Mouse (Mus musculus): ENCODE data around the gene Gm49361.
"Not testable (repeated sequence)": the region's sequence is repeated elsewhere in the genome, so short reads cannot be mapped to it uniquely, and the experiment has no call there.

The Gm49361 gene

DNA sequence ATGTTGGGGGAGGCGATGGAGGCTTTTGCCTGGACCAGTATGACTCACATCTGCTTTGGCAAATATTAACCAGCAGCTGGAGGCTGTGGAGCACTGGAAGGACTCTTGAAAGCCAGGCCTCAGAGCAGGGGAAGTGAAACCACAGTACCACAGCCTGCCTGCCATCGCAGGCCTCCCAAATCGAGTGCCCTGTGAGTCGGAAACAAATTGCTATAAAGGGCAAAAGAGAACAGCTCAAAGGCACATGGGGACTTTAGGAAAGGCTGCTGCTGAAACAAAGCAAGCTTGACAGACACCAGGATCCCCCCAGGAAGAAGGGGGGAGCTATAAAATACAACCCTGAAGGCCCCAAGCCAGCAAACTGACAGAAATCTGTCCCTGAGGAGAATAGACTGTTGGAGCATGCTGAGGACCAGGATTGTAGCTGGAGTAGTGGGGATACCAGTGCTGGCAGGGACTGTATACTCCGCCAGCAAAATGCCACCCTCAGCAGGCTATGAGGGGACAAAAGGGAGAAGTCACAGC lies 15.9 kb downstream of the Gm49361 start:
- DNase-seq, result no peak

DNA sequence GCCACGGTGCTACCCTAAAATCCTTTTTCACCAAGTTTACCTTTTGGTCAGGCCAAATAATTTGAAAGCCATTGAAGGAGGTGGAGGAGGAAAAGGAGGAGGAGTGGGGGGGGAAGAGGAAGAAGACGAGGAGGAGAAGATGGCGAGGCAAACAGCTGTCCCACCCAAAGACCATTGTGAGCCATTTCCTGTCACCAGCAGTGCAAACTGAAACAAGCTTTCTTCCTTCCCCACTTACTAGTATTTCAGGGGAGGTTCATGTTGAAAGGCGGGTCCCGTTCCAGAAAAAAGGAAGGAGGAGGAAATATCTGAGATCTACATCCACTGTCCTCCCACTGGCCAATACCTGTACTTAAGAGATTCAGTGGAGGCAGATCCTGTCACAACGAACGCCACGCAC lies 16.5 kb downstream of the Gm49361 start:
- DNase-seq, result no peak

DNA sequence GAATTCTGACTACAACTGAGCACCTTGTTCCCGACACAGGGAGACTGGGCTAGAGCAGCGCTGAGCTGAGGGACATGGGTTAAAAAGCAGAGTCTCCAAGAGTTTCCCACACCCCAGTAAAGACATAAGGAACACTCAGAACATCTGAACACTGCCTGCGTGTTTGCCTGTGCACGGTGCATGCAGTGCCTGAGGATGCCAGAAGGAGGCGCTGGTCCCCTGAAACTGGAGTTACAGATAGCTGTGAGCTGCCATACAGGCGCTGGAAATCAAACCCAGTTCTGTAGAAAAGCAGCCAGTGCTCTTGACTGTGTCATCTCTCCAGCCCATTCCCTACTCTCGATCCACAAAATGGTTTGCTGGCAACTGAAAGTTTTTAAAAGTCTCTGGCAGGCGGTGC lies 19.7 kb downstream of the Gm49361 start:
- DNase-seq, result no peak

DNA sequence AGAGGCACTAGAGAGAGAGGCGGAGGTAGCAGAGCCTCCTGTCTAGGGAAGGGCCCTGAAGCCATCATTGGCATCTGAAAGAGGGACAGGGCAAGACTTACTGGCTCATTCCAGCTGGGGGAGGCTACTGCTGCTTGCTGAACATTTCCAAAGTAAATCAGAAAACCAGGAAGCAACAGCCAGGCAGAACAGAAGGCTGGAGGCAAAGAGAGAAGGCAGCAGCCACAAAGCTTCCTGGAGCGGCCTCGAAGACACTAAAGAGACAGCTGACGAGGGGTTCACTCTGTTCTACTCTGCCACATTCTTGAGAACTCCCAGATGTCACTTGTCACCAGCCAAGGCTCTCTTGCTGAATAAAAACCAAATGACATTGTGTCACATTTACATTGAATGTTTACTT lies 21.4 kb downstream of the Gm49361 start:
- no peak for DNase-seq

DNA sequence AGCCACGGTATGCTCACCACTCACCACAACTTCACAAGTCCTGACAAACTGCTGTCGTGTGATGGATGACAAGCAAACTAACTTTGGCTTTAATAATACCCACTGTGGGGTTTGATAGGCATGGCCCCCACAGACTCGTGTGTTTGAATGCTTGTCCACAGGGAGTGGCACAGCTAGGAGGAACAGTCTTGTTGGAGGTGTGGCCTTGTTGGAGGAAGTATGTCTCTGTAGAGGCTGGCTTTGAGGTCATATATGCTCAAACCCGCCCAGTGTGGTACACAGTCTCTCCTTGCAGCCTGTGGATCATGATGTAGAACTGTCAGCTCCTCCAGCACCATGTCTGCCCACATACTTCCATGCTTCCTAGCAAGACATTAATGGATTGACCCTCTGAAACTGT lies 27.7 kb downstream of the Gm49361 start:
- DNase-seq, result no peak

DNA sequence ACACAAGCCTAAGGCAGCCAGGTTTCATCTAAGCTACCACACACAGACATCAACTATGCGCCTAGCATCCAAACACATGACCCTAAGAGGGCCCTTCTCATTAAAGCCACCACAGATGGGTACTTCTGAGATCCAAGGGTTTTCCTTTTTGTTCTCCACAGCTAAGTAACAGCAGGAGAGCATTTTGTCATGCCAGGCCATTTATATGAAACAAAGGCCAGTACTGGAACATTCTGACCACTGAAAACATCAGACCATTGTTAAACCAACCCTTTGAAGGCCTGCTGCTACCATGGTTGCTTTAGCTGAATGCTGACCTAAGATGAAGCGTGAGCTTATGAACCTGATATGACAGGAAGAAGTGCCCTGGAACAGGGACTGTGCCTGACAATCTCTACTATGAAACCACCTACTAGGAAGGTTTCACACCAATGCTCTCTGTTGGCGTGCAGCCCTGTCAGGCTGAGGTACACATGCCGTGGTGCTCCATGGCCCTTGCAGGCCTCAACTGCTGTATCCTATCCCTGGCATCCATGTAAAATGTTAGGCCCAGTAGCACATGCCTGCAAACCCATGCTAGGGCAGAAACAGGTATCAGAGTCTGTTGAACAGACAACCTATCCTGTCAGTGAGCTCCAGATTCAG lies 29.2 kb downstream of the Gm49361 start:
- peak; percentile 41 to 45 for DNase-seq

DNA sequence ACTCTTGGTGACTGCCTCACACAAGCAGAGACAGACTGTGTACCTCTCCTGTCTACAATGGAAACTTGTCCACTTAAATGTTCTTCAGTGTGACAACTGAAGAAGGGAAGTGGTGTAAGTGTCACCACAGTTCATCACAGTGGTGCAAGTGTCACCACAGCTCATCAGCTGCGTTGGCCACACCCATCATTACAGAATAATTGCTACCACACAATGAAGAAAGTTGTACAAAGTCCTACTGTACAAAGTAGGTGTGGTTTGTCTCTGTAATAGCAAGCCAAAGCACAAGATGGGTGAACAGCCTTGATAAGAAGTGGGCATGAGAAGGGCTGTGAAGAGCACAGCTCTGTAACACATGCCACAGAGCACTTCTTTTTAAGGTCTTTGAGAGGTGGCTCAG lies 33.0 kb downstream of the Gm49361 start:
- DNase-seq, result no peak

DNA sequence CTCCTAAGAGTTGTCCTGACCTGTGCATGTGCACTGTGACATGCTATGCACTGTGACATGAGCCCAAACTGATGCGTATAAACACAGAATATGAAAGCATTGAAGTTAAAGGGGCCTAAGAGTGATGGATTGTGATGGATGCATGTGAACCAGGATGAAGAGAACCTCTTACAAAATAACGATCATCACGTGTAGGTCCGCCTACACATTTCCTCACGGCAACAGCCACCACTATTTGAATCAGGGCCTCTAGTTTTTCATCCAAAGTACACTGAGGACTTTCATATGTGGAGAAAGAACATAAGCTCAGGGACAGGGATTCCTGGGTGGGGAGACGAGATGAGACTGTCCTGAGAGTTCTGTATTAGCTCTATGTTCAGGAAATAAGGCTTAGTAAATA lies 34.8 kb downstream of the Gm49361 start:
- DNase-seq, result no peak

DNA sequence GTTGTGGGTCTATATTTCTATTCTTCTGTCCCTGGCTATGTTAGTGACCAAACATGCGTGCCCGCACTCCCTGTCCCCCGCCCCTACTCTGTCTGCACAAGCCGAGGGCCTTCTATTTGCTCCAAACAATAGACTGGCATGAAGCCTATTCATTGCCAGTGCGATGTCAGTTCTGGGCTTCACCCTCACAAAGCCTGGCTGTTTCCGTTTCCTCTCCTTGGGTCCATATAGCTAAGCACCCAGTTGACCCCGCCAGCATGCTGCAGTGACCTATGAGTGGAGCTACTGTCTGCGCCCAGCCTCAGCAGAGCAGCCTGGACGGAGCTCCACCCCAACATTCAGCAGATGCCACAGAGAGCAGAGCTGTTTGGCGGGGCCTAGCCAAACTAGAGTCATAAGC lies 36.7 kb downstream of the Gm49361 start:
- DNase-seq, result no peak

DNA sequence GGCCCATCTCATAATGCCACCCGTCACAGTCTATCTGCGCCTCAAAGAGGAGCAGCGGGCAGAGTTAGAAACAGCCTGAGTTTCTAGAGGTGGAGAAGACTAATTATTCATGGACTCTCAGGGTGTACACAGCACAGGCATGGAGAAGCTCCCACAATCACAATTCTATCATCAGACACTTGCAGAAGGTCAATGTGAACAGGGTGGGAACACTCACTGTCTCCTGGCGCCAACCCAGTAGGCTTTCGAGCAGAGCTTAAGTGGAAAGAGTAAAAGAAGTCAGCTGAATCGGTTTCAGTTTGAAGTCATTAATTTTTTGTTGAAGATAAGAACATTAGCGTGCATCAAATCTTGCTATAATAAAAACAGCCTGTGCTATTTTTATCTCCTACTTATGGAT lies 37.3 kb downstream of the Gm49361 start:
- no peak for DNase-seq

DNA sequence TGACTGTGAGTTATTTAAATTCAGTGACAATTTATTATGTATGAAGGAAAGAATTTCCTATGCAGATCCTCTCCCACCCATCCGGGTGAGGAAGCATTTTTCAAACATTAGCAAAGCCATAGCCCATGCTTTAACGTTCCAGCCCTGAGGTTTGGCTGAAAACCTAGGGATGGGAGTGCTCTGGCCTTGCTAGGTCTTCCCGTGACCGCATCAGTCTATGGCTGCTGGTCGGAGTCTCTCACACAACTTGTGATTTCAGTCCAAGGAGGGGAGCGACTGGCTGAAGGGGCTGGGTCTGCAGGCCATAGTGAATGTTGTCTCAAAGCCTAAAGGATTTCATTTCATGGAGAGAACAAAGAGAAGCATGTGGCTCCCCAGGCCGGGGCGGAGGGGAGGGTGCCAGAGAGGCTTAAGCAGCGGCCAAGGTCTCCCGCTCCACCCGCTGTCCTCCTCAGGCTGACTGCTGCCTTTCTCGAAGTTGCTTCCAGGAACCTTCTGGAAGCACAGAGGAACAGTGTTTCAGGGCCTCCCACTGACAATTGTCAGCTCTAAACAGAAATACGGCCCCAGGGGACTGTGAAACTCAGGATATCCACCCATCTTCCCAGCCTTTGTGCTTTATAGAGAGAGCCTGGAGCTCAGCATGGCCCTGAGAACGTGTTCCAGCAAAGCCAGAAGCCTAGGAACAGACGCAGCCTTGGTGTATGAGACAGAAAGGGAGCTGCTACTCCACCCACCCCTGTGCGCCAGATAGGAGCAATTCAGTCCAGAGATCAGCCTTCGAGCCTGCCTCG lies 38.6 kb downstream of the Gm49361 start:
- DNase-seq, result peak in 1 of 2 experiments; percentile 35

DNA sequence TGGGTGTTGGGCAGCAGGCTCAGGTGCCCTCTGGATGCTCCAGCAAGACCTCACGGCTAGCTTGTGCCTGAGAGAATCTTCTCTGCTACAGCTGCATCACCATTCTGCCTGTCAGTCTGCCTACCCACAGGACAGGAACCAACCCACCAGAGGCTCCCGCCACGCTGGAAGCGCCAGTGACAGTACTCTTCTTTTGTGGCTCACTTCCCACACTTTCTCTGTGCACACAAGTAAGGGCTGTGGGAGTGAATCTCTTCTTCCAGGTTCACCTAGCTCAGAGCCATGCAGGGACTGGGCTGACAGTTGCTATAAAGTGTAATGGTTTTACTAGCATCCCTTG lies 39.2 kb downstream of the Gm49361 start:
- DNase-seq, result no peak

DNA sequence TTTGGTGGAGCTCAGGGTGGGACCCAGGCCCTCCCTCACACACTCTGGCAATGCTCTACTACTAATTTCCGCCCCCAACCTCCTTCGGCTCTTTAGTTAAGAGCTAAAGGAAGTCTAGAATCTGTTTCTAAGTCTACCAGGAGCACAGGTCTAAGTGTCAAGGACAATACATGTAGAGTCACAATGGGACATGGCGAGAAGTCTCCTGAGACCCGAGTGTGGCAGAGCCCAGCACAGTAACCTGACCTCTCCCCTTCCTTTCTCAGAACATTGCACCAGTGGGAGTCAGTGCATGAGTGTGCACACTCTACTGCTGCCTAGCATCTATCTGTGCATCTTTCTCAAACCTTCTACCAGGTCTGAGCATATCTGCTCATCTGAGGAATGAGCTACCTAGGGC lies 40.1 kb downstream of the Gm49361 start:
- no peak for DNase-seq

DNA sequence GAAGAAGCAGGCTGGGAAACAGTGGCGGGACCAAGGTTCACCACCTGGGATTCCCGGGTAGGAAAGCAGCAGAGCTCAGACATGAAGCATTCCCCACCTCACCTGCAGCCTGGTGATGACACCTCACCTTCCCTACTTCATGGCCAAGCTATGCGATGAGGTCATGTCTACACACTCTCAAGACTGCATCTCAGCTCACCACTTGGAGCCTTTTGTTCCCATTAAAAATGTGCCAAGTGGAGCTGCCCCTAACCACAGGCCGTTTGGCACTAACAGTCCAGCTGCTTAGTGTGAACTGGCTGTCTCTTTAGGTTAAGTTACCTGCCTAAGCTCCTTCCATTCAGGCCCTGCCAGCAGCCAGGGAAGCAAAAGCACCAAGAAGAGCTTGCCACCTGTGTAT lies 40.8 kb downstream of the Gm49361 start:
- no peak for DNase-seq

DNA sequence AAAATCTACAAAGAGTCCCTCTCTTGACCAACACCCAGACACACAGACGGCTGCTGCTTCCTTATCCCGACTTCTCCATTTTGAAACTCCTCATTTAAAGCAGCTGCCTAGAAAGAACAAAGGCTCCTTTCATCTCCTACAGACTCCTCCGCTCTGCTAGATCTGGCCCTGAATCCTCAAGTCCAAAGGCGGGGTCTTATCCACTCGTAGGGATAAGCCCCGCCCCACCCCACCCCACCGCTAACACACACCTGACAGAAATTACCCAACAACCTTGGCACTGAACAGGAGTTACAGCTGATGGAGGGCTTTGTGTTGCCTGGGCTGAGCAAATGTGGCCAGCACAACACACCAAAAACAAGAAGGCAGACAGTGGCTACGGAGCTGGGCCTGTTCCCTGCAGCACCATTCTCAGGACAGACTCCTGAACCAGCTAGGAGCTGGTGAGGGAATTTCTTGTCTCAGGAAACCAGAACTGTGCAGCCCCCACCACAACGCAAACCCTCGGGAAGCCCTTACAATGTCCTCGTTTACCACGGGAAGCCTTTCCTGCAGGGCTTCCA lies 43.9 kb downstream of the Gm49361 start:
- no peak for DNase-seq

DNA sequence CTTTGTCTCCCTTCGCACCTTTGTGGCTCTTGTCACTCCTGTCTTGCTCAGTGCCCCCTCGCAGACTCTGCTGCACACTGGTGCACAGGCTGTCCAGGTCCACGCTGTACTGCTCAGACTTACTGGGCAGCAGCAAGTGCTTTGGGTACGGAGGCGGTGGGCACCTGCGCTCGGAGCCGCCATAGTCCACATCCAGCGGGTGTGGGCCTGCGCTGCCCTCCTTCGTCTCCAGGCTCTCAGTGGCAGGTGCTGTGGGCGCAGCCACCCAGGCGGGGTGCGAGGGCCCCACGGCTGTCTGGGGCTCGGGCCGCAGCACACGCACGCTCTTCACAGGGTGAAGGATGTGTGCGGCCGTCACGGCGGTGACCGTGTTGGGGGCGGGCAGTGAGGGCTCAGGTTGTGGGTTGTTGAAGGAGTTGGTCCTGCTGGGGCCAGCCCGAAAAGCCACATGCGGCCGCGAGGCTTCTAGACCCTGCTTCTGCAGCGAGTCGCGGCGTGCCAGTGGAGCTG lies 46.4 kb downstream of the Gm49361 start:
- DNase-seq, result no peak

DNA sequence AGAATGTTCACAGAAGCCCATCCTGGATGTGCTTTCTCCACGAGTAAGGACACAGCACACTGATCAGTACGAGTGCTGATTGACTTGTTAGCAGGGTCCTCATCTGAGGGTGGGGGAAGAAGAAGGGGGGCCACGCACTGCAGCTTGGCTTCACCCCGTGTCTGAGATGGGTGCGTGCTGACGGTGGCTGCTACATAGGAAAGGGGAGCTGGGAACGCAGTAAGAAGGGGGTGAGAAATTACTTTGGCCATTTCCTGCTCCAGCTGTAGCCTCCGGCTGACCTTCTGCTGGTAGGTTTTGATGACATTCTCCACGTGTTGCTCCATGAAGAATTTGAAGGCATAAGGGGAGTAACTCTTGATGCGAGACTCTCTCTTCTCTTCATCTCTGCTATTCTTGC lies 46.9 kb downstream of the Gm49361 start:
- no peak for DNase-seq

DNA sequence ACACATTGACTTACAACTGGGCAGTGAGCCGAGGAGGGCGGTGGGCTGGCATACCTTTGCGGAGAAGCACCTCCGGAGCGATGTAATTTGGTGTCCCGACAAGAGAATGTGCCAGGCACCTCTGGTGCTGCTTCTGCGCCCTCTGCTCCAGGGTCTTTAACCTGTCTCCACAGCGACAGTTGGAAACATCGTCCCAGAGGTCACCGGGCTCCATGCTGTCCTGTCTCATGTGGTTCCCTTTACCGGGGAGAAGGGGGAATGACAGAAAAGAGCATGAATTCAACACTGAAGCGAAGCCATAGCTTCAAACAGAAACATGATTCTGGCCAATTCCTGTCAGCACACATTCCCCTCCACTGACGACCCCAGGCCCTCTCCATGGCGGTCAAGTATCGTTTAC lies 49.8 kb downstream of the Gm49361 start:
- DNase-seq, result no peak

DNA sequence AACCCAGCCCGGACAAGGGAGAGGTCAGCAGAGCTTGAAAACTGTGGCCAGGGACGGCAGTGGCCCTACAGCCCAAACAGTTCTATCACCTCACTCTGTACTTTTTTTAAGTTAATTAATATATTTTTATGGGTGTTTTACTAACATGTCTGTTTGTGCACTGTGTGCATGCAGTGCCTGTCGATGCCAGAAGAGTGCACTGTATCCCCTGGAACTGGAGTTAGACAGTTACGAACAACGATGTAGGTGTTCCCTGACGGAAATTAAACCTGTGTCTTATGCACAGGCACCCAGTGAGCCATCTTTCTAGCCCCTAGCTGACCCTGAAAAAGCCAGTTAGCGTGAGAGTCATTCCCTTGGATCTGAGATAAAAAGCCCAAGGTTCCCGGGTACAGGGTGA lies 50.4 kb downstream of the Gm49361 start:
- DNase-seq, result no peak

DNA sequence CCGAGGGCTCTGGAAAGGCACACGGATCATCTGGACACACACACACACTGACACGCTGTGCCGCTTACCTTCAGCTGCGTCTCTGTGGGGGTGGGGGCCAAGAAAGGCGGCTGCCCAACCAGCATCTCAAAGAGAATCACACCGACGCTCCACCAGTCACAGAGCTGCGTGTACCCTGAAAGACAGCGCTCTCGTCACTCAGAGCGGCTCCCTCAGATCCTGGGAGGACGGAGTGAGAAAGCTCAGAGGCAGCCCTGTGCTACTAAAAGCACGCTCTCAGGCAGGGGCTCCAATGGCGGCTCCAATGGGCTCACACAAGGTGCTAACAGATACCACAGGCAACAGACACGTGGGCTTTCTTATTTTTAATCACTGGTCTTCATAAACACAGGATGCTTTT lies 51.7 kb downstream of the Gm49361 start:
- DNase-seq, result no peak

DNA sequence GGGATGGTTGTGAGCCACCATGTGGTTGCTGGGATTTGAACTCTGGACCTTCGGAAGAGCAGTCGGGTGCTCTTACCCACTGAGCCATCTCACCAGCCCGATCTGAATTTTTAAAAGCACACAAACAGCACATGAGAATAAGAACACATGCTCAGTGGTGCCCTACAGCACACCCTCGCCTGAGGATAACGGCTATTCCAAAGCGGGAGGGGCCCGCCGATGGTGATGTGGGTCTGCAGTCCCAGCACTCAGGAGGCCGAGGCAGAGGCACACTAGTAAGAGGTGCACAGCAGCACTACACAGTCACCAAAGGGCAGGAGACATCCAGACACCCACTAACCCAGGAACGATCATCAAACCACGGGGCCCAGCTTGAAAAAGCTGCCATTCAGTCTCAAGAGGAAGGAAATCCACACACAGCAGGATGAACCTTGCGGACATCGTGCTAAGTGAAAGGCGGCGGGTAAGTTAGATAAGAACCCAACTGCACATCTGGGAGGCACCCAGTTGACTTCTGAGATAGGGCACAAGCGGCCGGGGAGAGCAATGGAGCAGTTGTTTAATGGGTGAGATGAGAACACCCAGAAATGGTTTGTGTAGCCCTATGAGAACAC lies 53.3 kb downstream of the Gm49361 start:
- no peak for DNase-seq

DNA sequence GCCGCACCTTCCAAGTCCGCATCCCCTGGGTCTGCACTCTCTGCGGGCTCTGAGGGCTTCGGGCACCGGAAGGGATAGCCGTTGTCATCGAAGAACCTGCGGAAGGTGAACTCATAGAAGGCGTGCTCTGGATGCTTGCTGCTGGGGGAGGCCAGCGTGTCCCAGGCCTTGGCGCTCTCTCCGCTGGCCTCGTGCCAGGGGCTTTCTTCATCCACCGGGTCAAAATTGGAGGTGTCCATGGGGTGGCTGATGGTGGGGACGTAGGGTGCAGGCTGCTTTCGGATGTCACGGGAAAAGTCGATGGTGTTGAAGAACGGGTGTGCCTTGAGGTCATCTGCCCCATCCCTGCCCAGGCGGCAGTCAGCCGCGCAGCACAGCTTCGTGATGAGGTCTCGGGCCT lies 54.6 kb downstream of the Gm49361 start:
- DNase-seq, result no peak

DNA sequence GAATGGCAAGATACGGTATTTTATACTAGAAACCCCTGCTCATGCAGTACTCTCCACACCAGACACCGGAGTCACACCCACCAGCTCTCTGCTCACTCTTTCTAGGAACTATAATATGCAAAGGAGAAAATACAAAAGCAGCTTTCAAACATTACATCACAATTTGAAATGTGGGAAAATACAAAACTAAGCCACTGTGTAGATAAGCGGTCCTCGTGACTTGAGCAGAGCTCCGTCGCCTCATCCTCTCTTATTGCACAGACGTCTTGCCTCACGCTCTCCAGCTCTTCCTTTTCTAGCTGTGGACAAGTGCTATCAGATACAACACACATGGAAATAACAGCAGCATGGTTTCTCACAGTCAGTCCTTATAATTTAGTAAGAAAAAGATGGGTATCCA lies 55.2 kb downstream of the Gm49361 start:
- DNase-seq, result no peak

DNA sequence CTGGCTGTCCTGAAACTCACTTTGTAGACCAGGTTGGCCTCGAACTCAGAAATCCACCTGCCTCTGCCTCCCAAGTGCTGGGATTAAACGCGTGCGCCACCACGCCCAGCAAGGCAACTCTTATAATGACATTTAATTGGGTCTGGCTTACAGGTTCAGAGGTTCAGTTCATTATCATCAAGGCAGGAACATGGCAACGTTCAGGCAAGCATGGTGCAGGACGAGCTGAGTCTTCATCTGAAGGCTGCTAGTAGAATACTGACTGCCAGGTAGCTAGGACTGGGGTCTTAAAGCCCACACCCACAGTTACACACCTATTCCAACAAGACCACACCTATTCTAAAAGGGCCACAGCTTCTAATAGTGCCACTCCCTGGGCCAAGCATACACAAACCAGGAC lies 57.8 kb downstream of the Gm49361 start:
- DNase-seq, result not testable (repeated sequence)

Data from cerebellum, postnatal 36 days (tissue).